ENCODE assay signal across 19 mouse cellular contexts in genomic region chr6:93835211-93835610, GRCm38 (mm10).
A peak's percentile ranks its signal among the peaks of the same experiment; 100 is the strongest.
DNase-seq lines count a peak whose midpoint lies in the region; ATAC-seq and TF ChIP-seq lines count a peak whose summit lies in the region.
"Had no signal": no experiment of that assay in that cellular context is flagged by ENCODE, and none has a peak within 500 bp of the region (broad histone marks: within the 10 kb centered on the region; RNA-seq: fewer than 3 reads in every experiment).

No protein-coding gene starts in this region.

- no peak for TF ChIP-seq CTCF in midbrain, postnatal 0 days (IDR thresholded peaks at IDR 0.05)

- 69% methylated on average over 4 of the region's 4 CpGs for WGBS in forebrain, embryonic 13.5 days
- 88% methylated on average over 4 of the region's 4 CpGs for WGBS in forebrain, embryonic 11.5 days
- WGBS in midbrain, postnatal 0 days = 80% methylated on average over 4 of the region's 4 CpGs
- WGBS in midbrain, embryonic 15.5 days = 72% methylated on average over 4 of the region's 4 CpGs

- no peak overlapping the region for H3K27ac ChIP-seq in forebrain, embryonic 13.5 days
- H3K27ac ChIP-seq in forebrain, embryonic 11.5 days (ENCODE audit: low read depth, low read length) = no peak overlapping the region
- H3K27ac ChIP-seq in midbrain, postnatal 0 days (ENCODE audit: low read depth, low read length) = no peak overlapping the region
- H3K27ac ChIP-seq in midbrain, embryonic 15.5 days = no peak overlapping the region
- H3K27ac ChIP-seq: heart, embryonic 13.5 days; hindbrain, embryonic 10.5 days; kidney, postnatal 0 days; limb, embryonic 15.5 days had no signal

- no peaks in the 10 kb centered on the region for H3K36me3 ChIP-seq in forebrain, embryonic 13.5 days (ENCODE audit: poor library complexity, severe bottlenecking)
- no peaks in the 10 kb centered on the region for H3K36me3 ChIP-seq in forebrain, embryonic 11.5 days (ENCODE audit: control insufficient read depth, insufficient read depth, low read length)
- H3K36me3 ChIP-seq in midbrain, postnatal 0 days (ENCODE audit: insufficient read depth, low read length) = no peaks in the 10 kb centered on the region
- H3K36me3 ChIP-seq in midbrain, embryonic 15.5 days (replicated peaks) = no peaks in the 10 kb centered on the region
- H3K36me3 ChIP-seq: heart, embryonic 13.5 days; hindbrain, embryonic 10.5 days; limb, embryonic 15.5 days had no signal

- H3K9ac ChIP-seq in forebrain, embryonic 13.5 days = no peak overlapping the region
- H3K9ac ChIP-seq in forebrain, embryonic 11.5 days (ENCODE audit: low read length) = no peak overlapping the region
- H3K9ac ChIP-seq in midbrain, postnatal 0 days (replicated peaks; ENCODE audit: low read length, poor library complexity, severe bottlenecking) = no peak overlapping the region
- H3K9ac ChIP-seq in midbrain, embryonic 15.5 days = no peak overlapping the region
- H3K9ac ChIP-seq: heart, embryonic 13.5 days; limb, embryonic 15.5 days had no signal

- H3K4me3 ChIP-seq in forebrain, embryonic 13.5 days = no peak overlapping the region
- no peak overlapping the region for H3K4me3 ChIP-seq in forebrain, embryonic 11.5 days (ENCODE audit: low read depth, low read length)
- H3K4me3 ChIP-seq in midbrain, postnatal 0 days (ENCODE audit: low read depth, low read length) = no peak overlapping the region
- no peak overlapping the region for H3K4me3 ChIP-seq in midbrain, embryonic 15.5 days
- H3K4me3 ChIP-seq: heart, embryonic 13.5 days; hindbrain, embryonic 10.5 days; limb, embryonic 15.5 days had no signal

- DNase-seq in forebrain, embryonic 11.5 days (ENCODE audit: low spot score) = no peak
- peak; percentile 47 for DNase-seq in kidney, adult 9 months
- DNase-seq in kidney, adult 18-20 months = no peak
- DNase-seq in midbrain, postnatal 0 days (ENCODE audit: low spot score) = peak; percentile 61
- no peak for DNase-seq in urinary bladder, postnatal 10 days (ENCODE audit: low spot score)
- DNase-seq: B cell, adult 2 months; cerebellum, adult 9-11 months; gastrocnemius, postnatal 25 days; lung, adult 18-20 months; midbrain, embryonic 14.5 days; retina, postnatal 1 day; thymus, postnatal 36 days had no signal

- peaks cover 55% of the 10 kb centered on the region for H3K4me1 ChIP-seq in forebrain, embryonic 13.5 days
- no peaks in the 10 kb centered on the region; the same call in 1 of the 2 replicates for H3K4me1 ChIP-seq in forebrain, embryonic 11.5 days (replicated peaks; ENCODE audit: control insufficient read depth, insufficient read depth, low read length)
- no peaks in the 10 kb centered on the region for H3K4me1 ChIP-seq in midbrain, postnatal 0 days (ENCODE audit: insufficient read depth, low read length)
- H3K4me1 ChIP-seq in midbrain, embryonic 15.5 days = peaks cover 19% of the 10 kb centered on the region
- H3K4me1 ChIP-seq: limb, embryonic 15.5 days had no signal

- H3K9me3 ChIP-seq in forebrain, embryonic 13.5 days (replicated peaks) = no peaks in the 10 kb centered on the region
- H3K9me3 ChIP-seq in forebrain, embryonic 11.5 days (ENCODE audit: control insufficient read depth, low read length) = no peaks in the 10 kb centered on the region
- no peaks in the 10 kb centered on the region for H3K9me3 ChIP-seq in midbrain, postnatal 0 days (ENCODE audit: low read length)
- no peaks in the 10 kb centered on the region for H3K9me3 ChIP-seq in midbrain, embryonic 15.5 days
- H3K9me3 ChIP-seq: heart, embryonic 13.5 days; hindbrain, embryonic 10.5 days; limb, embryonic 15.5 days had no signal

- 0 out of 2 replicates have a peak, but pooled peaks have one; percentile 16 for ATAC-seq in forebrain, embryonic 13.5 days
- ATAC-seq in forebrain, embryonic 11.5 days (replicated peaks; ENCODE audit: low FRiP score) = no peak
- ATAC-seq in midbrain, postnatal 0 days (ENCODE audit: low FRiP score) = no peak
- ATAC-seq in midbrain, embryonic 15.5 days (replicated peaks) = no peak
- ATAC-seq: inflammation-experienced regulatory T-cells, adult 6 months had no signal

- H3K27me3 ChIP-seq in forebrain, embryonic 13.5 days = no peaks in the 10 kb centered on the region
- H3K27me3 ChIP-seq in forebrain, embryonic 11.5 days (ENCODE audit: control insufficient read depth, insufficient read depth, low read length) = no peaks in the 10 kb centered on the region
- no peaks in the 10 kb centered on the region for H3K27me3 ChIP-seq in midbrain, postnatal 0 days (ENCODE audit: insufficient read depth, low read length)
- no peaks in the 10 kb centered on the region for H3K27me3 ChIP-seq in midbrain, embryonic 15.5 days (replicated peaks)
- H3K27me3 ChIP-seq: heart, embryonic 13.5 days; limb, embryonic 15.5 days had no signal

- H3K4me2 ChIP-seq in forebrain, embryonic 13.5 days = no peak overlapping the region
- H3K4me2 ChIP-seq in forebrain, embryonic 11.5 days (ENCODE audit: low read depth, low read length, severe bottlenecking) = no peak overlapping the region
- H3K4me2 ChIP-seq in midbrain, postnatal 0 days (ENCODE audit: low read depth, low read length, poor library complexity, severe bottlenecking) = no peak overlapping the region
- no peak overlapping the region for H3K4me2 ChIP-seq in midbrain, embryonic 15.5 days
- H3K4me2 ChIP-seq: heart, embryonic 13.5 days; limb, embryonic 15.5 days had no signal

Comparison
In these comparisons a context has a peak if more than half of its experiments do, and no peak if none do; other contexts are left out.
1. DNase-seq: peak in kidney, adult 9 months (single experiment) and midbrain, postnatal 0 days (single experiment); none in forebrain, embryonic 11.5 days (single experiment), kidney, adult 18-20 months (single experiment) and urinary bladder, postnatal 10 days (single experiment).